Mouse (Mus musculus) skeletal muscle tissue, adult 2 months (tissue): Measurements from ENCODE around the gene Anapc2.

Experiments
- DNase-seq: peaks from one replicate; pipeline ENCODE4 v3.0.0-alpha.2; 2012; ENCODE audit warnings: low read depth, low spot score

The Anapc2 gene

DNA sequence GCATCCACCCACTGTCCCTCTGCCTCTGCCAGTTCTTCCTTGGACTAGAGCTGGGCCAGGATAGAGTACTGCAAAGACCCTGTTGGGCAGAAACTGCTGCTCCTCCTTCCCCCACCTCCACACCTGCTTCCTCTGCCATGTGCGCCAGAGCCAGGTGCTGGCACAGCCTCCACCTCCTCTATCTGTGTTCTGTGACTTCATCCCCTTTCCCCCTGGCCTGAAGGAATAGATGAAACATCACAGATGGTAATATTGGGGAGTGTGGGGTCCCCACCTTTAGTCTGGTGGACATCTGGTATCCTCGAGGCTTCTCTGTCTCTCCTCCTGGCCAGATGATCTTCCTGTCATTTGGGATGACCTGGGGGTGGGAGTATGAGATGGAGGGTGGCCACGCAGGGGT is 31.2 kb downstream of the Anapc2 start:
- DNase-seq, result no peak

GRCm38 (mm10) chr2:25303931-25304656 is 31.8 kb downstream of the Anapc2 start:
- no peak for DNase-seq

- no peak for DNase-seq
Measured at GRCm38 (mm10) chr2:25304657-25305541, 32.6 kb downstream of the Anapc2 start.

GRCm38 (mm10) chr2:25305587-25306359 is 33.5 kb downstream of the Anapc2 start:
- no peak for DNase-seq

DNA sequence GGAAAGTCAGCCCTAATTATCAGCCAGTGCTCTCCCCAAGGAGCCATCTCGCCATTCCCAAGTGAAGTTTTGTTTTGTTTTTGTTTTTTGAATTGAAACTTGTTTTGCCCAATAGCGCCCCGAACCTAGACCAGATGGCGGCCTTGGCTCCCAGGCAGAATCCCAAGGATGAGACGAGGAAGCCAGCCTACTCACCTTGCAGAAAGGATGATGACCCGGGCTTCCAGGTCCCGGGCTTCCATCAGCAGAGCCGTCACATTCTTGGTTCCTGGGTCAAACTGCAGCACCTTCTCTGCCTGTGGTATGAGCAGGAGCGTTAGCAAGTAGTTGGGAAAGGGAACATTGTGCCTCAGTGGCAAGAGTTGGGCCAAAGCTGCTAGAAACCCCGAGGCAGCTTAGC is 37.9 kb downstream of the Anapc2 start:
- no peak for DNase-seq

DNA sequence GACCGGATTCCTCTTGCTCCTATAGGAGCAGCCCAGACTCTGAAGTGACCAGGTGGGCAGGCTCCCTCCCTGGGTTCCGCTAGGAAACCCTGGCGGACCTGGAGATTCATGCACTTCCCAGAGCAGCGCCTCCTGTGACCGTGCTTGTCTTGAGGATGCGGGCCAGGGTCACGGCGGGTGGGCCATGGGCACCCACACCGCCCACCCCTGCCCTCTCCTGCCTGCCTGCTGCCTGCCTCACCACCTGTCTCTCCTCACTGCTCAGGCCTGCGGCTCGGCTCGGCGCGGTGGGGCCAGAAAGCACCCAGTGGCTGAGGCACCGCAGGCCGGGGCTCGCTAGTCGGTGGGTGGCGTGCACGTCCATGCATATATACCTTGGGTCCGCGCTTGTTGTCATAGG is 38.7 kb downstream of the Anapc2 start:
- no peak for DNase-seq

DNA sequence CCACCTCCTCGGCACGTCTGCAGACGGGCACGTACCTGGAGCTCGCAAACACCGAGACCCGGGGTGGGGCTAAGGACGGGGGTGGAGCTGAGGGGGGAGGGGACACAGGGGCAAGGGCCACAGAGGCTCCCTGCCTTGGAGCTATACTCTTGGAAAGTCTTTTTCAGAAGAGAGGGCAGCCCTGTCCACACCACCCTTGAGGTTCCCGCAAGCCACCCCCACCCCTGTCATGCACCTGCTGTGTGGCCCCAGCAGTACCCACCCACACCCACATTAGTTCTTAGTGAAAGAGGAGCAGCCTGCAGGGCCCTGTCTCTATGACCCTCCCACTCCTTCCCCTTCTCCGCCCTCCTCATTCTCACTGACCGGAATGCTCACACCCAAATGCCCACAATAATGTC is 39.2 kb downstream of the Anapc2 start:
- DNase-seq, result no peak

DNA sequence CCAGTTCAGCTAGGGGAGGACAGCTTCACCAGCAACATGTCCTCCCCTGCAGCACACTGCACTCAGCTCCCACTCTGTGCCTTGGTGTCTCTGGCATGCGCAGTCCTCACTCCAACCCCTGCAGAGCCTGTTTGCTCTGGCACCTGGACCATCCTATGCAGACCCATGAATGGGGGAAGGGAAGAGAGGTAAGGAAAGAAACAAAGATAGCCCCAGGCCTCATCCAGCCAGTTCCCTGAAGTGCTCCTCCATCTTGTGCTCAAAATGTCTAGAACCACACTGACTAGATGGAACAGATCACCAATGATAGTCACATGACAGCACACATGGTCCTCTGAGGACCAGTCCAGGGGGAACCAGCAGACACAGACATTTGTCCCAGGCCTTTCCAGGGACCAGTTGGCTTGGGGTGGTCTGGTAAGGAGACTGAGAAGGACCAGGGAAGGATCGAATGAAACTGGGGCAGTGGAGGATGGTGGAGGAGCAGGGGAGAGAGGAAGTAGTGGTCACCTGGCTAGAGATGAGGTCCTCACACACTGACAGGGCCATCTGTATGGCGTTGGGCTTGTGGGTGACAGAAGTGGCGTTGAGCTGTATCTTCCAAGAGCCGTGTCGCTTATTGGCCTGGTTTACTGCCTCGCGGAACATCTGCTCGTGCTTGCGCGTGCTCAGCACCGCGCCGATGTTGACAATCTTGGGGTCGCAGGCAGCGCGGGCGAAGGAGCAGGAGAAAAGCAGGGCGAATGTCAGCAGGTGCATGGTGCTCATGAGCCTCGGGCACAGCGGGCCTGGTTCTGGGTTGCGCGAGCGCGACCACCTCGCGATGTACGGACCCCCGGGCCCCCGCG is 46.1 kb downstream of the Anapc2 start:
- no peak for DNase-seq

DNA sequence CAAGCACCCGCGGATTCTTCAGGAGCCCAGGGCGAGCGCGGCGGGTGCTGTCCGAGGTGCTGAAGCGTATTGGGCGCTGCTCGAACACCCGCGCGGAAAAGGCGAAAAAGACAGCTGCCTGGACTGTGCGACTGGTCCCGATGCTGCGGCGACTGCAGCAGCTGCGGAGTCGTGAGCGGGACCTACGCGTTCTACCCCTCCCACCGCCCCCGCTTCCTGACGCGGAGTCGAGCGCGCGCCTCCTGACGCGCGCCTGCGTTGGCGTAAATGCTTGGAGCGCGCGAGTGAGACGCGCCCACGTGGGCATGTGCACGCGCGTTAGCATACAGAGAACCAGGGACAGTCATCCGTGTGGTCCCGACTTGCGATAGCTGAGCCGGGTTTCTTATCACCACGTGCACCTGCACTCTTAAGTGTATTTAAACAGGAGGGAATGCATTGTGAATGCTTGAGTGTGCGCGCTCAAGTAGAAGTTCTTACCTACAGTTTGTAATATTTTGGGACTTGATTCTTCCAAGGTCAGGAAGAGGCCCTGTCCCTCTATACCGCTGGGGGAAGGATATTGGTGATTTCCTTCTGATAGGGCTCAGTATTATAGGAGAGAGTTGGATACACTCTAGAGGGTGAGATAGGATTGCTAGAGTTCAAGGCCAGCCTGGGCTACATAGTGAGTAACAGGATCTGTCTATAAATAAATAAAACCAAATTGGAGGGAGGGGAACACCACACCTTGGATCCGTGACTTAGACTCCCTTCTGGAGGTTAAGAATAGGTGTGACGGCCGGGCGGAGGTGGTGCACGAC is 46.9 kb downstream of the Anapc2 start, which contains the start of gene Grin1:
Grin1 (minus strand) TSS at position 217 of the 803 bp plus-strand sequence.
- no peak for DNase-seq

GRCm38 (mm10) chr2:25320084-25320483 is 47.8 kb downstream of the Anapc2 start:
- no peak for DNase-seq

GRCm38 (mm10) chr2:25326036-25326435 is 53.8 kb downstream of the Anapc2 start:
- DNase-seq, result no peak

- DNase-seq, result no peak
Measured at GRCm38 (mm10) chr2:25328440-25328839, 56.2 kb downstream of the Anapc2 start.

DNA sequence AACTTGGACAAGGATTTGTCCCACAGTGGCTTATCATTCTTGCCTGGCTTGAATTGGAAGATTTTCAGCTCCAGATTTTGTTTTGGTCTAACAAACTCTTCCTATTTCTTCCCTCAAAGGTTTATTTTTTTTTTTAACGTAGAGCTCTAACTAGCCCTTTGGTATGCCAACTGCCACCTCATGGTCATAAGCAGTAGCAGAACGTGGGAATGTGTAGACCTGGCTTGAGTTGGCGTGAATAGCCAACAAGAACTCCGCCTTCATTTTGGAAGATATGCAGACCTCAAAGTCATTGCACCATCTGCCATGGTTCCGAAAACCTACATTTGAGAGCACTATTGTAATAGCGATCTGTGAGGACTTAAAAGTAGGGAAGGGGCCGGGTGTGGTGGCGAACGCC is 59.2 kb downstream of the Anapc2 start:
- no peak for DNase-seq

DNA sequence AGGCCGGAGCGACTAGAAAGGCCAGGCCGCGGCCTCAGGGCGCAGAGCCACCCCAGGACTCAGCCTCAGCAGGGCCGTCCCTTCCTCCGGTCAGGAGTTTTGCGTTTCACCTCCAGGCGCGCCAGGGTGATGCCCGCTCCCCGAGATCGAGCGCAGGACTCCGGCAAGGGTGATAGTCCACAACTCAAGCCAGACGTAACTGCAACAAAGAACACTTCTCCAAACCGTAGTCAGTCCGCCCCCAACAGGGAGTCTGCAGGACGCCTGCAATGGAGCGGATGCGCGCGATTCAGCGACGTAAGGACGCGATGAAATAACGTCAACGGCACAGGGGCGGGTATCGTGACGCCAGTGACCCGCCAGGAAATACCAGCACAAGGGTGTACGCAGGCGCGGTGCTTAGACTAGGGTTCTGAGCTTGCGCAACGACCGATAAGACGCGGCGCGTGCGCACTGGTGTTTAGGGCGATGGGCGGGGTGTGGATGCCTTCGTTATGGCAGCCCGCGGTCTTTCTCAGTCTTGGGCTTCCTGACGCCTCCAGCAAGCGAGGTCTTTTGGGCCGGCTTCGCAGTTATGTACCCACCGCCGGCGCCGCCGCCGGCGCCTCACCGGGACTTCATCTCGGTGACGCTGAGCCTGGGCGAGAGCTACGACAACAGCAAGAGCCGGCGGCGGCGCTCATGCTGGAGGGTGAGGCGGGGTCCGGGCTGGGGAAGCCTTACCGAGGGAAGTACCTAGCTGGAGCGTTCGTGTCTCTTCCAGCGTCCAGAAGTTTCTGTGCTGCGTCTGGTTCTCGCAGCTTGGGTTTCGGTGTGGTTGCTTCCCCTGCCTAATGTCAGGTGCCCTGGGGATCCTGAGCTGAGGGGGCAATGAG is 60.2 kb downstream of the Anapc2 start, which contains the start of gene Man1b1:
Man1b1 (plus strand) TSS at position 53 of the 875 bp plus-strand sequence.
- peak; percentile 99 for DNase-seq

DNA sequence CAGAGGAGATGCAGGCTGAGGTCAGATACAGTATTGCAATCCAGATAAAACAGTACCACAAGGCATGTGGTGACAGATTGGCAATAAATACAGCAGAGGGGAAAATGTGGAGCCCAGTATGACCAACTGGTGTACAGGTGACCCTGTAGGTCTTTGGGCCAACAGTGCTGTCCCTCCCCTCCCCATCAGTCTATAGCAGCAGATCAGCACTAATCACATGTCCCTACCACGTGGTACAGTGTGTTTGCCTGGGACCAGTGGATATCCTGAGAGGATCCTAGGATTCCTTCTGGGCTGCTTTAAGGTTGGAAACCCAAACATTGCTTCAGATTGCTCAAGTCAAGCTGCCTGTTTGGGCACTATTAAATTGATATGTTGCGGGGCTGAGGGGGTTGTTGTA is 61.3 kb downstream of the Anapc2 start:
- no peak for DNase-seq
